Mouse (Mus musculus): Measurements from ENCODE around the gene Stard9. TPM values are rescaled to one million over a fixed set of nuclear protein-coding genes. Genes with fewer than 3 reads are reported as not detected.

Gene Stard9
- total and polyA plus RNA-seq, 2 experiments: 1.4 to 3.3 TPM

- Histone ChIP-seq H3K27ac (replicated peaks; ENCODE audit: insufficient read depth, low read depth, low read length) (no peak overlapping the region), H3K27me3 (ENCODE audit: control insufficient read depth, insufficient read depth, low read length) (no peaks in the 10 kb centered on the region), H3K4me3 (ENCODE audit: insufficient read depth, low read depth, low read length) (no peak overlapping the region), H3K4me1 (ENCODE audit: control insufficient read depth, insufficient read depth, low read length) (peaks cover 6% of the 10 kb centered on the region; the same call in 1 of the 2 replicates), H3K36me3 (ENCODE audit: control insufficient read depth, insufficient read depth, low read length) (no peaks in the 10 kb centered on the region), H3K9ac (ENCODE audit: low read depth, low read length) (no peak overlapping the region), H3K79me2 (ENCODE audit: control insufficient read depth, insufficient read depth, low read length) (no peaks in the 10 kb centered on the region)
- WGBS: 82% methylated on average over 7 of the region's 7 CpGs
- TF ChIP-seq POLR2A (IDR thresholded peaks at IDR 0.05; ENCODE audit: extremely low read depth, insufficient read depth, low read length): no peak
- no peak for TF ChIP-seq CTCF (IDR thresholded peaks at IDR 0.05; ENCODE audit: low read depth, low read length)
- peak; percentile 15 for DNase-seq (ENCODE audit: extremely low read depth, low read depth, low spot score)
Measured at GRCm38 (mm10) chr2:120643836-120644235, 14.9 kb downstream of the Stard9 start.

GRCm38 (mm10) chr2:120646777-120647176 lies 17.9 kb downstream of the Stard9 start:
- H3K4me1 ChIP-seq (ENCODE audit: control insufficient read depth, insufficient read depth, low read length): no peaks in the 10 kb centered on the region
- H3K79me2 ChIP-seq (ENCODE audit: control insufficient read depth, insufficient read depth, low read length): no peaks in the 10 kb centered on the region
- no peaks in the 10 kb centered on the region for H3K36me3 ChIP-seq (ENCODE audit: control insufficient read depth, insufficient read depth, low read length)
- H3K4me3 ChIP-seq (ENCODE audit: insufficient read depth, low read depth, low read length): no peak overlapping the region
- no peak overlapping the region for H3K9ac ChIP-seq (ENCODE audit: low read depth, low read length)
- no peaks in the 10 kb centered on the region for H3K27me3 ChIP-seq (ENCODE audit: control insufficient read depth, insufficient read depth, low read length)
- WGBS: 78% methylated on average over 4 of the region's 4 CpGs
- no peak overlapping the region for H3K27ac ChIP-seq (replicated peaks; ENCODE audit: insufficient read depth, low read depth, low read length)
- DNase-seq (ENCODE audit: extremely low read depth, low read depth, low spot score): no peak
- TF ChIP-seq CTCF (IDR thresholded peaks at IDR 0.05; ENCODE audit: low read depth, low read length): no peak
- TF ChIP-seq POLR2A (IDR thresholded peaks at IDR 0.05; ENCODE audit: extremely low read depth, insufficient read depth, low read length): no peak

GRCm38 (mm10) chr2:120652256-120652924 lies 23.5 kb downstream of the Stard9 start:
- no peak for DNase-seq (ENCODE audit: extremely low read depth, low read depth, low spot score)
- WGBS: 74% methylated on average over 7 of the region's 7 CpGs
- Histone ChIP-seq H3K79me2 (ENCODE audit: control insufficient read depth, insufficient read depth, low read length) (no peaks in the 10 kb centered on the region), H3K27ac (replicated peaks; ENCODE audit: insufficient read depth, low read depth, low read length) (peak overlapping the region; percentile 51), H3K4me1 (ENCODE audit: control insufficient read depth, insufficient read depth, low read length) (peaks cover 2% of the 10 kb centered on the region; the same call in 1 of the 2 replicates), H3K9ac (ENCODE audit: low read depth, low read length) (no peak overlapping the region), H3K27me3 (ENCODE audit: control insufficient read depth, insufficient read depth, low read length) (no peaks in the 10 kb centered on the region), H3K36me3 (ENCODE audit: control insufficient read depth, insufficient read depth, low read length) (no peaks in the 10 kb centered on the region), H3K4me3 (ENCODE audit: insufficient read depth, low read depth, low read length) (no peak overlapping the region)
- no peak for TF ChIP-seq CTCF (IDR thresholded peaks at IDR 0.05; ENCODE audit: low read depth, low read length)
- TF ChIP-seq POLR2A (IDR thresholded peaks at IDR 0.05; ENCODE audit: extremely low read depth, insufficient read depth, low read length): no peak

GRCm38 (mm10) chr2:120652925-120653284 lies 24.0 kb downstream of the Stard9 start:
- H3K27me3 ChIP-seq (ENCODE audit: control insufficient read depth, insufficient read depth, low read length): no peaks in the 10 kb centered on the region
- H3K9ac ChIP-seq (ENCODE audit: low read depth, low read length): no peak overlapping the region
- no peak for DNase-seq (ENCODE audit: extremely low read depth, low read depth, low spot score)
- H3K4me3 ChIP-seq (ENCODE audit: insufficient read depth, low read depth, low read length): no peak overlapping the region
- H3K4me1 ChIP-seq (ENCODE audit: control insufficient read depth, insufficient read depth, low read length): peaks cover 2% of the 10 kb centered on the region; the same call in 1 of the 2 replicates
- no peak for TF ChIP-seq POLR2A (IDR thresholded peaks at IDR 0.05; ENCODE audit: extremely low read depth, insufficient read depth, low read length)
- TF ChIP-seq CTCF (IDR thresholded peaks at IDR 0.05; ENCODE audit: low read depth, low read length): no peak
- peak overlapping the region; percentile 51 for H3K27ac ChIP-seq (replicated peaks; ENCODE audit: insufficient read depth, low read depth, low read length)
- WGBS: 75% methylated on average over 7 of the region's 7 CpGs
- no peaks in the 10 kb centered on the region for H3K36me3 ChIP-seq (ENCODE audit: control insufficient read depth, insufficient read depth, low read length)
- no peaks in the 10 kb centered on the region for H3K79me2 ChIP-seq (ENCODE audit: control insufficient read depth, insufficient read depth, low read length)

- 86% methylated on average over 2 of the region's 2 CpGs for WGBS
- H3K4me3 ChIP-seq (ENCODE audit: insufficient read depth, low read depth, low read length): no peak overlapping the region
Measured at GRCm38 (mm10) chr2:120654693-120655092, 25.8 kb downstream of the Stard9 start.

GRCm38 (mm10) chr2:120655905-120656304 lies 27.0 kb downstream of the Stard9 start:
- no peak overlapping the region for H3K27ac ChIP-seq (replicated peaks; ENCODE audit: insufficient read depth, low read depth, low read length)
- no peaks in the 10 kb centered on the region for H3K79me2 ChIP-seq (ENCODE audit: control insufficient read depth, insufficient read depth, low read length)
- no peak overlapping the region for H3K4me3 ChIP-seq (ENCODE audit: insufficient read depth, low read depth, low read length)
- no peak for TF ChIP-seq POLR2A (IDR thresholded peaks at IDR 0.05; ENCODE audit: extremely low read depth, insufficient read depth, low read length)
- TF ChIP-seq CTCF (IDR thresholded peaks at IDR 0.05; ENCODE audit: low read depth, low read length): no peak
- WGBS: 84% methylated on average over 5 of the region's 5 CpGs
- no peaks in the 10 kb centered on the region for H3K36me3 ChIP-seq (ENCODE audit: control insufficient read depth, insufficient read depth, low read length)
- no peaks in the 10 kb centered on the region for H3K27me3 ChIP-seq (ENCODE audit: control insufficient read depth, insufficient read depth, low read length)
- peaks cover 2% of the 10 kb centered on the region; the same call in 1 of the 2 replicates for H3K4me1 ChIP-seq (ENCODE audit: control insufficient read depth, insufficient read depth, low read length)
- H3K9ac ChIP-seq (ENCODE audit: low read depth, low read length): no peak overlapping the region
- DNase-seq (ENCODE audit: extremely low read depth, low read depth, low spot score): no peak

More at GRCm38 (mm10) chr2:120654693-120655092, 25.8 kb downstream of the Stard9 start:
- Histone ChIP-seq H3K27me3 (ENCODE audit: control insufficient read depth, insufficient read depth, low read length) (no peaks in the 10 kb centered on the region), H3K36me3 (ENCODE audit: control insufficient read depth, insufficient read depth, low read length) (no peaks in the 10 kb centered on the region), H3K9ac (ENCODE audit: low read depth, low read length) (no peak overlapping the region), H3K27ac (replicated peaks; ENCODE audit: insufficient read depth, low read depth, low read length) (no peak overlapping the region), H3K79me2 (ENCODE audit: control insufficient read depth, insufficient read depth, low read length) (no peaks in the 10 kb centered on the region), H3K4me1 (ENCODE audit: control insufficient read depth, insufficient read depth, low read length) (peaks cover 2% of the 10 kb centered on the region; the same call in 1 of the 2 replicates)
- TF ChIP-seq CTCF (IDR thresholded peaks at IDR 0.05; ENCODE audit: low read depth, low read length) (no peak), POLR2A (IDR thresholded peaks at IDR 0.05; ENCODE audit: extremely low read depth, insufficient read depth, low read length) (no peak)
- no peak for DNase-seq (ENCODE audit: extremely low read depth, low read depth, low spot score)

All from liver, adult 2 months (tissue).